Mouse (Mus musculus) fibroblast of lung, adult 2 months (primary cell): Measurements from ENCODE around the gene Krt20.

Experiments used
- DNase-seq: peaks from one replicate; pipeline ENCODE4 v3.0.0-alpha.2; 2011; ENCODE audit warnings: low read depth

The Krt20 gene

DNA sequence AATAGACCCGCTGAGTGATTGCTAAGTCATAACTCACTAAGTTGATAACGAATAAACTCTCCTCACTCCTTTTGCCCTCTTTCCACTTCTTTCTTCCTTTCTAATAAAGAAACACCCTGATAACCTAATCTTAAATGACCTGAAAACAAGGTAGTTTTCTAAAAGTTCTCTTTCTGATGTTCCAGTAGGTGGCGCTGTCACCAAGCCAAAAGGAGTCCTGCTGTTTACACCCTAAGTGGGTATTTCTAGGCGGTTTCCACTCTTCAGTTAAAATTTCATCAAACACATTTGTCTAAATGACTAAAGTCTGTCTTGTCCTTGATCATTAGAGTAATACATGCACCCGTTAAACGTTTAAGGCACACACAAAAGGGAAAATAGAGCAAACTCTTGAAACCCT lies 24.7 kb downstream of the Krt20 start:
- no peak for DNase-seq

DNA sequence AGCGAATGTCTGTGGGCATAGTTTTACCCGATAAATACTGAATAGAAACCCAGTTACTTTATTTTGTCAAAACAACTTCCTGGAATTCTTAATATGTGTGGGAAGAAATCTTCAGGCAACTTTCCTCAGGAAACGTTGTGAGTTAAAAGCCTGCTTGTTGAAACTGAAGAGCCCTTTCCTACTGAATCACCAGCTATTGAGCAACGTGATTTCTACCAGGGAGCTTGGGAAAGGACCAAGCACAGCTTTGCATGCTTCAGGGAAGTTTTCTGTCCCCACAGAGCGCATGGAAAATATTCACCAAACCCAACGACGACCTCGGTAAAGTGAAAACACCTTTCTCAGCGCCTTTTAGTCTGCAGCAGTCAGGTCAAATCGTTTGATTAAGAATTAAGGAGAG lies 31.8 kb downstream of the Krt20 start:
- peak; percentile 70 for DNase-seq

DNA sequence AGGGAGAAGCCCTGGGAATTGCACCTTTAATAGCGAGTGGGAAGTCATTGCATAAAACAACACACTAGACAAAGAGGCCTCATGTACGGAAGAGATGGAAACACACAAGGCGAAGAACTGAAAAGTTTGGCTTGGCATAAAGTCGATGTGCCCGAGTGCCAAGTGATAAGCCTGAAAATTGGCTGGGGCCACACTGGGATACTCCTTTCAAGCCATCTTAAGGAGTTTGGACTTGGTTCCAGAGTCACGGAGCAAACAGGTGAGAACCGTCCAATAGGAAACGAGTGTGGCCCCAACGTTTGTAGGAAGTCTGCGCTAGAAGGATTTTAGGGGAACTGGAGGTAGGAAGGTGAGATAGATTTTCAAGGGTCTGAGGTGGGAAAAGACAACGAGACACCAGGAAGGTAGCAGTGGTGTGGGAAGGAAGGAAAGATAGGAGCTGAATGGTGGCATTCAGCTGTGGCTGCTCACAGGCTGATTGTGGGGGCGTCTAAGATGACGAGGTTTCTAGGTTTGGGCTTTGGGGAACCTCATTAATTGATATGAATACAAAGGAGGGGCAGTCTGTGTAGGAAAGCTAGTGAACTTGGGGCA lies 37.9 kb downstream of the Krt20 start:
- no peak for DNase-seq

DNA sequence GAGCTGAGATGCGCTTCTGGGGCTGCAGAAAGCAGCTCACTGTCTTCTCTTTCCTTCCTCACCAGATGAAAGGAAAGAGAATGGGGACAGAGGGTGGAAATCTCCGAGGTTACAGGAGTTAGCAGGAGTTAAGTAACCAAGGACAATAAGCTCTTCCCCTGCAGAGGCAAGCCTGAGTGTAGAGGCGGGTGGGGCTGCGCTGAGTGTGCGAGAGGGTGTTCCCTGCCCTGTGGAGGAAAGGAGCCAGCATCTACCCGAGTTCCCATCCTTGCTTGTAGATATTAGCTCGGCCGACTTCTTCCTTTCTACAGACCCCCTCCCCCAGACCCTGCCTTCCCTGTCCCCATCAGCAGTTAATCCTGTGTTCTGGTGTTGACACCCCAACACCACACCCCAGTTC lies 39.1 kb downstream of the Krt20 start:
- no peak for DNase-seq

DNA sequence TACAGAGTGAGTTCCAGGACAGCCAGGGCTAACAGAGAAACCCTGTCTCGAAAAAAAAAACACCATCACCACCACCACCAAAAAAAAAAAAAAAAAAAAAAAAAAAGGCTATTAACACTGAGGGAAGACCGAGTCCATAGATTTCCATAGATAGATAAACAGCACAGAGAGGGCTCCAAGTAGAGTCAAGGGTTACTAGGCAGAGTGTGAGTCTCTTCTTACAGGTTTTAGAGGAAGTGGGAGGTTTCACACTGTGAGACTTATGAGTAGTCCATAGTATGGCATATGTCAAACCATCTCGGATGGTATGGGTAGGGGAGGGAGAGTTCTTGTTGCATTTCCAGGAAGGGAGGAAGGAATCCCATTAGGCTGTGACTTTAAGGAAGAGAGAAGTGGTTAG lies 39.9 kb downstream of the Krt20 start:
- DNase-seq: no peak

DNA sequence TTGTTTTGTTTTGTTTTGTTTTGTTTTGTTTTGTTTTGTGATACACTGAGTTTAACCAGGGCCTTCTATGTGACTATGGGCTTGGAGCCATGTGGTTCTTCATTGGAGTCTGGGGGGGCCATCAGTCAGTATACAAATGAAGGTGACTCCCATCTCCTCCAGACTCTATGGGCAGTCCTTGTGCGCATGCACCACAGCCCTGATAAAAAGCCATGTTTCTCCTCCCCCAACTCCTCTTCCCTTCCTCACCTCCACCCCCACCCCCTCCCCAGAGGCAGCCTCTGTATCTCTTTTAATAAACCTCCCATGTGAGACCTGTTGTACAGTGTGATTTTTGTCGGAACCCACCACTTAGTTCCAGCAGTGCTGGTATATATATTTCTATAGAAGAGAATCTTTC lies 41.3 kb downstream of the Krt20 start:
- DNase-seq: no peak

DNA sequence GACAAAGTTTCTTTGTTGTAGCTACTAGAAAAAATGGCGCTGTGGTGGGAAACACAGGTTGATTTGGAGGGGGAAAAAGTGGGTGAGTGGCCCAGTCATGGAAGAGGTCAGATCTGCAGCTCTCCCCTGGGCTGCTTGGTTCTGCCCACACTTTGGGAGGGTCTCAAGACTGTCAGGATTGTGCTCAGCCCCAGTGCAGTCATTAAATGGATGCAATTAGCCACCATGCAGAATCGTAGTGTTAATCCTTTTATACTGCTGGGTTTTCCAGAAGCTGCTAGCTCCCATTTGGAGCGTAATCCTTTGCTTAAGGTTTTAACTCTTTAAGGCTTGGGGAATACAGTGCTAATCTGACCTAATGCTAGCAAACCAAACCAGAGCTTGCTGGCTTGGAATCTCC lies 41.9 kb downstream of the Krt20 start:
- DNase-seq: no peak

DNA sequence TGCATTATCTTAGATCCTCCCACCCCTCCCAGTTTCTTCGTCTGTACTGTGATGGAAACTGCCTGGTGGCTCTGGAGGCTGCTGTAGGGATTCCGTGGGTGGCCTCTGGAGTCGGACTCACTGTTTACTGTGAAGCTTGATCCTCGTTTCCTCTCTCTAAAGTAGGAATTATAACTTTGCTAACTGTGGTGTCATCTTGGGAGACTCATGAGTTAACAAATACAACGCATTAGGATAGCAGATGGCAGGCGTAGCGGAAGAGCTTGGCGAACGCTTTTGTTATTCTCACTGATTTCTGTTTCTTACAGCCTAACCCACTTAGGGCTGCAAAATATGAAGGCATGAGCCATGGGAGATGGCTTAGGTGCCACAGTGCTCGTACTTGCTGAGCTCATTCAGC lies 45.5 kb downstream of the Krt20 start:
- DNase-seq: no peak

DNA sequence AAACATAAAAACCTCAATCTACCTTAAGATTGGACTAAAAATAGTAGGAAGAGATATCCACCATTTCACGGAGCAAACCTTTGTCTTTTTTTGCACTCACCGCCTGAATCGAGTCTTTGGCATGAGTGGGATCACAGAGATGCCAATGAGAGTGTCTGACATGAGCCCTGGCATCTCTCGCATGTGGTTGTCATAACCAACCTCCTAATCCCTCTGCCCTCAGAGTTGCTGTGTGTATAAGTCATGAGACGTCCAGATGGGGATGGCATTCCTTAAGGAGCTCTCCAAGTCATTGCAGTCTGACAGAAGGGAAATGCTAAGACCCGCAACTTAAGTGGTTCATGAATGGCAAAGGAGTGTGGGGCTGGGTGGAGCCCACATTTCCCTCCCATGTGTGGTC lies 46.6 kb downstream of the Krt20 start:
- DNase-seq: no peak

DNA sequence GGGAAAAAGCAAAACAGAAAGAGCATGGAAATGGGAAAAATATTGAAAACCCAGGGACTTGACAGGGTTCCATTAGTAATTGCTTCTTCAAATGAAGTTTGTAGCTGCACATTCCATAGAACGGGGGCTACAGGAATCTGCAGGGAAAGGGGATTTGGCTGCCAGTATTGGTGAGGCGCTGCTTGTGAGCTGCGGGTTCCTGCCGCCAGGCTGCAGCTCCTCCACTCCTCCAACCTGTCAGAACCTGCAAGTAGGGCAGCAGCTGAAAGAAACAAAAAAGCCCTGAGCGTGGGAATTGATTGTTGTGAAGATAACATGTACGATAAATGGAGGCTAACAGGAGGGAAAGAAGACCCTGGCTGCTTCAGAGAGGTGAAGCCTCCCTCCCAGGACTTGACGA lies 47.1 kb downstream of the Krt20 start:
- no peak for DNase-seq

DNA sequence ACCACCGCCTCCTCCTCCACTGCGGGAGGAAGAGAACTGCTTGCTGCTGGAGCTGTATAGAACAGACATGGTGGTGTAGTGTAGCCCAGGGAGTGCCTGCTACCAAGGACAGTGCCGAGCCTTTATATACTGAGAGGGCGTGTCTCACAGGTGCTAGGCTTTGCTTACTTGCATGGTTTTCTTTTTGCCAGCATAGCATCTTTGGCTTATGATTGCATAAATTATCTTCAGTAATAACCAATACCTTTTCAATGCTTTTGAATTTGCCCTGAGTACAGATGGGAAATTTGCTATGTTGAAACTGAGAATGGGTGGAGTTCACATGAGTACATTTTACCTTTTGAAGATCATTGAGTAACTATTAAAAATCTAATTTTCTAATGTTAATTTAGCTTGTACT lies 48.7 kb downstream of the Krt20 start, which contains the start of gene Krt10:
Gene Krt10, minus strand, starts transcription at position 101 of the 400 bp plus-strand sequence.
- DNase-seq: no peak

DNA sequence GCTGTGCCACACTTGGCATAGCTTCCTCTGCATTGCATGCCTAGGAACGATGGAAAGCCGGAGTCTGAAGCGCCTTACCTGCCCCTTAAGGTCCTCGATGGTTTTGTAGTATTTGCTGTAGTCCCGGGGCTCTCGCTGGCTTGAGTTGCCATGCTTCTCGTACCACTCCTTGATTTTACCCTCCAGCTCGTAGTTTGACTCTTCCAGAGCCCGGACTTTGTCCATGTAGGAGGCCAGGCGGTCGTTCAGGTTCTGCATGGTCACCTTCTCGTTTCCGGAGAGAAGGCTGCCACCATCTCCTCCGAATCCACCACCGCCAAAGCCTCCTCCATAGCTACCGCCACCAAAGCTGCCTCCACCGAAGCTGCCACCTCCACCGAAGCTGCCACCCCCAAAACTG lies 49.3 kb downstream of the Krt20 start:
- no peak for DNase-seq

DNA sequence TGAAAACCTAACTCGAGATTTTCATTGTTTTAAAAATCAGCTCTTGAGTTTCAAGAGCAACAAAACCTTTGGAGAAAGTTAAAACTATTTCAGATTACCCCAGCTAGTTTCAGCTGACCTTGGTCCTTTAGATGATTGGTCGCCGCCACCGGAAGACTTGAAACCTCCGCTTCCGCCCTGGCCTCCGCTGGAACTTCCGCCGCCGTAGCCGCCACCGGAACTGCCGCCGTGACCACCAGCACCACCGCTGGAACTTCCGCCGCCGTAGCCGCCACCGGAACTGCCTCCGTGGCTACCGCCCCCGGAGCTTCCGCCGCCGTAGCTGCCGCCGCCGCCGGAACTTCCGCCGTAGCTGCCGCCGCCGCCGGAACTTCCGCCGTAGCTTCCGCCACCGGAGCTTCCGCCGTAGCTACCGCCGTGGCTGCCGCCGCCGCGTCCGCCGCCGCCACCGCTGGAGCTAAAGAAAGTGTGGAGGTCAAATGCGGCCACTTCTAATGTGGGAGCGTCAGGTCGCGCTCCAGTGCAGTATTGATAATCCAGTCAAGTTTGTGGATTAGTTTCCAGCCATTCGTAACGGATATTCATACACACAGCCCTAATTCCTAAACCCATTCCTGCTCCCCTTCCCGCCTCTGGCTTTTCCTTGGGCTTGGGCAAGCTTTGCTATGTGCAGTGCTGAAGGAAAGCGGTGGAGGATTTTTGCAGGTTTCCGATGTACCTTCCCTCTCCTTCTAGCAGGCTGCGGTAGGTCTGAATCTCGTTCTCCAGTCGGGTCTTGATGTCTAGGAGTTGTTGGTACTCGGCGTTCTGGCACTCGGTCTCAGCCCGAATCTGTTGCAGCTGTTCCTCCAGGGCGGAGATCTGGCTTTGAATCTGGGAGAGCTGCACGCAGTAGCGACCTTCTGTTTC lies 51.9 kb downstream of the Krt20 start:
- peak; percentile 71 for DNase-seq

DNA sequence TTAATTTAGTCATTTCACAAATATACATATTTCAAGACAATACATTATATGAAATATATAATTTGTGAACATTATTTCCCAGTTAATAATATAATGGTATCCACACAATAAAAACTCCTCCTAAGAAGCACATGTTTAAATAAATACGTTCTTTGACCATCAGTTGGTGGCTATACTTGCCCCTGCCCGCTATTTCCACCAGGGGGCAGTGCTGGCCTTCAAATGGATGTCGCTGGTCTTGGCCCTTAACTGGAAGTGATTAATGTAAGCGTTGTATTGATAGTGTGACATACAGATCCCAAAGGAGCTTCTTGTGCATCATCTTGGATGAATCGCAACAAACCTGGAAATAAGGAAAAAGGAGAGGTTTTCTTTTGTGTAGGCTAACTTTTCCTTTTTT lies 58.4 kb downstream of the Krt20 start:
- DNase-seq: peak; percentile 56
